Mouse (Mus musculus) ES-Bruce4 (cell line): Measurements from ENCODE around the gene Adam15.

Source experiments
- CTCF ChIP-seq: IDR thresholded peaks from one replicate; pipeline ENCODE4 v1.8.1; 2011; ENCODE audit warnings: low read depth, low read length
- POLR2A ChIP-seq: IDR thresholded peaks from one replicate; pipeline ENCODE4 v1.8.1; 2011; ENCODE audit warnings: low read length; ENCODE audit not compliant: insufficient read depth

DNA sequence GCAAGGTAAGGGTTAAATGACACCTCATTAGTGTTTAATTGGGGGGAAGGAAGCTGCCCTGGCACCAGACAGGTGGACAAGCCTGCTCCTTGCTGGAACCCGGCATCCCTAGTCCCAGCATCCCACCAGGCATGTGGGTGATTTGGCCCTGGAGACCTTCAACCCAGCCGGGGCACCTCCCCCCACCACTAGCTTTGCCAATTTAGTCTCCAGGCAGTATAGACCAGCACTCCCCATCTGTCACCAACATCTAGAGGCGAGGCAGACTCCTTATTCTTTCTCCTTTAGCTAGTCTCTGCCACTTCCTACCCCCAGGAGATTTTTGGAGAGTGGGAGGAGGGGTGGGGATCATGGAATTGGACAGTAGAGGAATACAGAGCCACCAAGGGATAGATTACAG lies 19.4 kb downstream of the Adam15 start:
- TF ChIP-seq POLR2A: no peak
- TF ChIP-seq CTCF: no peak
